In genomic region chrX:162158142-162158541, GRCm38 (mm10) we compare ENCODE assay signal across 8 mouse cellular contexts. TPM values are rescaled to one million over a fixed set of nuclear protein-coding genes. Genes with fewer than 3 reads are reported as not detected.
DNase-seq lines count a peak whose midpoint lies in the region; ATAC-seq and TF ChIP-seq lines count a peak whose summit lies in the region.
"Had no signal": no experiment of that assay in that cellular context is flagged by ENCODE, and none has a peak within 500 bp of the region (broad histone marks: within the 10 kb centered on the region; RNA-seq: fewer than 3 reads in every experiment).

No protein-coding gene starts in this region.

- H3K4me2 ChIP-seq in heart, embryonic 14.5 days (ENCODE audit: low read length): peak overlapping the region; percentile 78

- no peak for TF ChIP-seq CTCF in small intestine, adult 2 months (IDR thresholded peaks at IDR 0.05; ENCODE audit: extremely low read depth, insufficient read length, insufficient replicate concordance, low read depth, low read length)

- ATAC-seq in heart, embryonic 14.5 days (ENCODE audit: insufficient number of reproducible peaks, insufficient read depth, low FRiP score, low read depth): no peak
- ATAC-seq in megakaryocyte-erythroid progenitor cell, adult 5-6 weeks (replicated peaks; ENCODE audit: low FRiP score, low TSS enrichment, poor library complexity, severe bottlenecking): no peak

- DNase-seq in 3134 (ENCODE audit: extremely low read depth, insufficient read length, low spot score): peak; percentile 9
- DNase-seq in adrenal gland, adult 2 months: peak; percentile 11
- DNase-seq in kidney, postnatal 10 days: peak; percentile 62
- no peak for DNase-seq in thymus, postnatal 14 days

- WGBS in heart, embryonic 14.5 days: 40% methylated on average over 5 of the region's 5 CpGs
- WGBS in small intestine, adult 2 months: 29% methylated on average over 5 of the region's 5 CpGs

- no peaks in the 10 kb centered on the region; a peak in 1 of 4 replicates for H3K4me1 ChIP-seq in heart, embryonic 14.5 days (ENCODE audit: control insufficient read depth in 2 of 2, insufficient read depth in 2 of 2, low read length in 2 of 2)
- no peaks in the 10 kb centered on the region for H3K4me1 ChIP-seq in small intestine, adult 2 months (ENCODE audit: control insufficient read depth, insufficient read depth, insufficient read length, low read length)

- no peaks in the 10 kb centered on the region for H3K36me3 ChIP-seq in heart, embryonic 14.5 days (ENCODE audit: control insufficient read depth, insufficient read depth, low read length)
- H3K36me3 ChIP-seq in small intestine, adult 2 months (ENCODE audit: control insufficient read depth, insufficient read depth, low read length): no peaks in the 10 kb centered on the region

- no peaks in the 10 kb centered on the region for H3K9me3 ChIP-seq in heart, embryonic 14.5 days (ENCODE audit: control insufficient read depth, low read length)

- H3K4me3 ChIP-seq in heart, embryonic 14.5 days (ENCODE audit: control insufficient read depth in 1 of 2, insufficient read depth in 1 of 2, low read depth in 1 of 2, low read length in 2 of 2): peak overlapping the region; percentile 50 to 57
- H3K4me3 ChIP-seq in small intestine, adult 2 months (ENCODE audit: low read depth, low read length): peak overlapping the region; percentile 69

- H3K27me3 ChIP-seq in heart, embryonic 14.5 days (ENCODE audit: control insufficient read depth, insufficient read depth, low read length): no peaks in the 10 kb centered on the region; the same call in 1 of the 2 replicates
- no peaks in the 10 kb centered on the region for H3K27me3 ChIP-seq in small intestine, adult 2 months (ENCODE audit: control insufficient read depth, insufficient read depth, low read length)

- no peak overlapping the region for H3K27ac ChIP-seq in heart, embryonic 14.5 days (replicated peaks in 1 of 2; ENCODE audit: control insufficient read depth in 1 of 2, insufficient read depth in 1 of 2, low read depth in 2 of 2, low read length in 2 of 2)
- H3K27ac ChIP-seq in small intestine, adult 2 months (ENCODE audit: insufficient read depth, low read depth, low read length): no peak overlapping the region
- H3K27ac ChIP-seq: macrophage had no signal

- H3K9ac ChIP-seq in heart, embryonic 14.5 days (ENCODE audit: low read length): peak overlapping the region; percentile 70; the same call in 1 of the 2 replicates

- TF ChIP-seq POLR2A in small intestine, adult 2 months (IDR thresholded peaks at IDR 0.05; ENCODE audit: low read depth, low read length): no peak

RNA-seq across cellular contexts. Expression of gene Nhs, which starts 1.4 kb away (rescaled TPM):
- 1 to 10 TPM; 1.3 to 1.4 TPM for total RNA-seq in adrenal gland, adult 2 months (2021)
- 0.16 and 0.30 TPM in 2 replicates for polyA plus RNA-seq in adrenal gland, adult 2 months (2012; rRNA removed)
- 0.86 and 0.88 TPM in 2 replicates for polyA plus RNA-seq in heart, embryonic 14.5 days (2014; fragmentation: Nextera tagmentation; extraction: Ambion mirVana)
- polyA plus RNA-seq in small intestine, adult 2 months (2012; rRNA removed): 0.29 and 0.62 TPM in 2 replicates
- total RNA-seq in megakaryocyte-erythroid progenitor cell, adult 5-6 weeks (2014; fragmentation: Nextera tagmentation): 0.25 TPM in 1 of 2 replicates, not detected in the other
- total RNA-seq in megakaryocyte-erythroid progenitor cell, adult 5-6 weeks (2017): not detected in 2 replicates
- polyA plus RNA-seq: macrophage had no signal
